Mouse (Mus musculus): Measurements from ENCODE around the gene Cish.
"Not testable (repeated sequence)": the region's sequence is repeated elsewhere in the genome, so short reads cannot be mapped to it uniquely, and the experiment has no call there.

The Cish gene

GRCm38 (mm10) chr9:107298059-107298780, 2.4 kb downstream of the Cish start:
- DNase-seq (ENCODE audit: low spot score in 2 of 2) = no peak

GRCm38 (mm10) chr9:107298876-107299275, 3.0 kb downstream of the Cish start:
- DNase-seq (ENCODE audit: low spot score in 2 of 2) = no peak

GRCm38 (mm10) chr9:107299783-107300182, 4.0 kb downstream of the Cish start:
- DNase-seq (ENCODE audit: low spot score in 2 of 2) = no peak

GRCm38 (mm10) chr9:107300224-107300973, 4.6 kb downstream of the Cish start:
- DNase-seq (ENCODE audit: low spot score in 2 of 2) = no peak

GRCm38 (mm10) chr9:107301554-107302331, 5.9 kb downstream of the Cish start:
- no peak for DNase-seq (ENCODE audit: low spot score in 2 of 2)

GRCm38 (mm10) chr9:107302592-107302991, 6.8 kb downstream of the Cish start:
- DNase-seq (ENCODE audit: low spot score in 2 of 2) = no peak

- no peak for DNase-seq (ENCODE audit: low spot score in 2 of 2)
These were observed 7.4 kb downstream of the Cish start for GRCm38 (mm10) chr9:107303121-107303820.

GRCm38 (mm10) chr9:107303900-107304299, 8.1 kb downstream of the Cish start:
- no peak for DNase-seq (ENCODE audit: low spot score in 2 of 2)

GRCm38 (mm10) chr9:107304383-107304782, 8.6 kb downstream of the Cish start:
- no peak for DNase-seq (ENCODE audit: low spot score in 2 of 2)

GRCm38 (mm10) chr9:107305012-107305411, 9.2 kb downstream of the Cish start:
- DNase-seq (ENCODE audit: low spot score in 2 of 2) = no peak

- no peak for DNase-seq (ENCODE audit: low spot score in 2 of 2)
These were observed 10.0 kb downstream of the Cish start for GRCm38 (mm10) chr9:107305601-107306542.

- DNase-seq (ENCODE audit: low spot score in 2 of 2) = not testable (repeated sequence)
These were observed 10.8 kb downstream of the Cish start for GRCm38 (mm10) chr9:107306673-107307072.

GRCm38 (mm10) chr9:107307099-107307872, 11.5 kb downstream of the Cish start:
- DNase-seq (ENCODE audit: low spot score in 2 of 2) = no peak

GRCm38 (mm10) chr9:107307886-107308285, 12.1 kb downstream of the Cish start:
- no peak for DNase-seq (ENCODE audit: low spot score in 2 of 2)

- no peak for DNase-seq (ENCODE audit: low spot score in 2 of 2)
These were observed 12.6 kb downstream of the Cish start for GRCm38 (mm10) chr9:107308346-107309000.

GRCm38 (mm10) chr9:107309171-107309570, 13.3 kb downstream of the Cish start:
- peak; percentile 32 to 51 for DNase-seq (ENCODE audit: low spot score in 2 of 2)

GRCm38 (mm10) chr9:107309600-107309999, 13.8 kb downstream of the Cish start:
- no peak for DNase-seq (ENCODE audit: low spot score in 2 of 2)

- DNase-seq (ENCODE audit: low spot score in 2 of 2) = peak; percentile 61 to 63
These were observed 17.2 kb downstream of the Cish start for GRCm38 (mm10) chr9:107312811-107313584.

Measured in natural killer cell, adult 2 months (primary cell).